In genomic region chr7:138827812-138828211, GRCm38 (mm10) we compare ENCODE assay signal across 8 mouse cellular contexts. TPM values are rescaled to one million over a fixed set of nuclear protein-coding genes. Genes with fewer than 3 reads are reported as not detected.
DNase-seq lines count a peak whose midpoint lies in the region; ATAC-seq and TF ChIP-seq lines count a peak whose summit lies in the region.

No protein-coding gene starts in this region.

- H3K9ac ChIP-seq in lung, postnatal 0 days (replicated peaks; ENCODE audit: low read depth), result no peak overlapping the region

- H3K4me2 ChIP-seq in lung, postnatal 0 days (replicated peaks; ENCODE audit: low read depth, low read length), result no peak overlapping the region

- DNase-seq in adrenal gland, adult (ENCODE audit: inconsistent age in 2 of 2, low spot score in 1 of 2), result peak; percentile 47 to 84
- no peak for DNase-seq in adrenal gland, adult 8-10 months
- peak; percentile 49 for DNase-seq in thymus, adult 2 months
- DNase-seq in thymus, adult 18-20 months, result no peak
- DNase-seq in embryo, embryonic 11.5 days (ENCODE audit: low read depth, low spot score), result peak; percentile 63
- DNase-seq in hindlimb bud, embryonic 11.5 days (ENCODE audit: extremely low spot score, low read depth, low spot score), result peak; percentile 39
- peak; percentile 76 for DNase-seq in lung, postnatal 0 days (ENCODE audit: low spot score)
- DNase-seq in right cerebral cortex, postnatal 25 days, result peak; percentile 63

- no peak for TF ChIP-seq POLR2A in thymus, adult 2 months (IDR thresholded peaks at IDR 0.05; ENCODE audit: control insufficient read depth, extremely low read depth, insufficient read depth, low read length, poor library complexity)

- no peaks in the 10 kb centered on the region for H3K9me3 ChIP-seq in lung, postnatal 0 days (ENCODE audit: low read length)

- H3K4me1 ChIP-seq in thymus, adult 2 months (replicated peaks; ENCODE audit: control insufficient read depth, insufficient read depth, low read length), result no peaks in the 10 kb centered on the region
- H3K4me1 ChIP-seq in lung, postnatal 0 days (ENCODE audit: insufficient read depth, low read depth, low read length), result no peaks in the 10 kb centered on the region

- 21% methylated on average over 11 of the region's 11 CpGs for WGBS in thymus, adult 2 months
- 17% methylated on average over 11 of the region's 11 CpGs for WGBS in lung, postnatal 0 days

- H3K27me3 ChIP-seq in thymus, adult 2 months (ENCODE audit: control insufficient read depth, insufficient read depth, low read length), result no peaks in the 10 kb centered on the region
- no peaks in the 10 kb centered on the region for H3K27me3 ChIP-seq in lung, postnatal 0 days (replicated peaks; ENCODE audit: insufficient read depth, low read length)

- peak; percentile 84; the same call in 1 of the 2 replicates for TF ChIP-seq CTCF in thymus, adult 2 months (IDR thresholded peaks at IDR 0.05; ENCODE audit: borderline replicate concordance, control insufficient read depth, extremely low read depth, insufficient read depth, low read length, poor library complexity)
- TF ChIP-seq CTCF in lung, postnatal 0 days (IDR thresholded peaks at IDR 0.05), result peak; percentile 98

- ATAC-seq in lung, postnatal 0 days, result no peak; the same call in 1 of the 2 replicates

- H3K36me3 ChIP-seq in thymus, adult 2 months (ENCODE audit: control insufficient read depth, insufficient read depth, low read length), result no peaks in the 10 kb centered on the region
- H3K36me3 ChIP-seq in lung, postnatal 0 days (ENCODE audit: insufficient read depth, low read length), result no peaks in the 10 kb centered on the region

- H3K4me3 ChIP-seq in thymus, adult 2 months (ENCODE audit: control insufficient read depth, insufficient read depth, low read length), result no peak overlapping the region
- no peak overlapping the region for H3K4me3 ChIP-seq in lung, postnatal 0 days (ENCODE audit: low read depth, low read length)

- no peak for TF ChIP-seq EP300 in lung, postnatal 0 days (IDR thresholded peaks at IDR 0.05)

- H3K27ac ChIP-seq in thymus, adult 2 months (ENCODE audit: control insufficient read depth, insufficient read depth, low read length), result no peak overlapping the region
- no peak overlapping the region for H3K27ac ChIP-seq in lung, postnatal 0 days (ENCODE audit: low read length)

RNA-seq across cellular contexts. Expression of gene Ppp2r2d, which starts 18.1 kb away (rescaled TPM):
- total RNA-seq in adrenal gland, adult 8-10 months (2022), result 10 to 100 TPM; 66.1 to 76.0 (median 71.6) TPM
- polyA plus RNA-seq in thymus, adult 2 months (2012; rRNA removed), result 27.6 and 29.0 TPM in 2 replicates
- 28.0 and 29.5 TPM in 2 replicates for polyA plus RNA-seq in lung, postnatal 0 days (2015; fragmentation: Nextera tagmentation; extraction: Ambion mirVana)

RNA-seq across cellular contexts. Expression of gene Mapk1ip1, which starts 18.3 kb away (rescaled TPM):
- total RNA-seq in adrenal gland, adult 8-10 months (2022), result 10 to 100 TPM; 25.5 to 37.2 (median 30.7) TPM
- polyA plus RNA-seq in thymus, adult 2 months (2012; rRNA removed), result 92.4 and 103 TPM in 2 replicates
- 14.9 and 15.0 TPM in 2 replicates for polyA plus RNA-seq in lung, postnatal 0 days (2015; fragmentation: Nextera tagmentation; extraction: Ambion mirVana)

Comparison
In these comparisons a context has a peak if more than half of its experiments do, and no peak if none do; other contexts are left out.
1. DNase-seq: peak in adrenal gland, adult (2 of 2), thymus, adult 2 months (single experiment), embryo, embryonic 11.5 days (single experiment), hindlimb bud, embryonic 11.5 days (single experiment), lung, postnatal 0 days (single experiment) and right cerebral cortex, postnatal 25 days (single experiment); none in adrenal gland, adult 8-10 months (single experiment) and thymus, adult 18-20 months (0 of 2).